Mouse (Mus musculus): ENCODE data around the gene Mccc1.

DNA sequence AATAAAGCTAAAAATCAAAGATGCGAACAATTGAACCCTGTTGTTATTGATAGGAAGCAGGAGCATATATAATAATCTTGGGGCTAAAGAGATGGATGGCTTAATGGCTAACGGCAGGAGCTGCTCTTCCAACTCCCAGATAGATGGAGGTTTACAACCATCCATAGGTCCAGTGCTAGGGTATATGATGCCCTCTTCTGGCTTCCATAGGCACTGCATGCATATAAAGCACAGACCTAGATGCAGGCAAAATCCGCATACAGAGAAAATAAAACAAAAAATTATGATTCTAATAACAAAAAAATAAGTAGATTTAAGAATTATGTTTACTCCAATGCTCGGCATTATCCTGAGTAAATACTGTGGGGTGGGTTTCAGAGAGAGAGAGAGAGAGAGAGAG is 27.5 kb downstream of the Mccc1 start:
- no peak for TF ChIP-seq EP300 (IDR thresholded peaks at IDR 0.05)
- peak; percentile 81 for TF ChIP-seq CTCF (IDR thresholded peaks at IDR 0.05)

Data from lung, postnatal 0 days (tissue).